Mouse (Mus musculus): ENCODE data around the gene H2-Q4. TPM values are rescaled to one million over a fixed set of nuclear protein-coding genes. Genes with fewer than 3 reads are reported as not detected.
"Not testable (repeated sequence)": the region's sequence is repeated elsewhere in the genome, so short reads cannot be mapped to it uniquely, and the experiment has no call there.

The H2-Q4 gene
- polyA plus RNA-seq, 1 experiment, result 13.7 TPM

DNA sequence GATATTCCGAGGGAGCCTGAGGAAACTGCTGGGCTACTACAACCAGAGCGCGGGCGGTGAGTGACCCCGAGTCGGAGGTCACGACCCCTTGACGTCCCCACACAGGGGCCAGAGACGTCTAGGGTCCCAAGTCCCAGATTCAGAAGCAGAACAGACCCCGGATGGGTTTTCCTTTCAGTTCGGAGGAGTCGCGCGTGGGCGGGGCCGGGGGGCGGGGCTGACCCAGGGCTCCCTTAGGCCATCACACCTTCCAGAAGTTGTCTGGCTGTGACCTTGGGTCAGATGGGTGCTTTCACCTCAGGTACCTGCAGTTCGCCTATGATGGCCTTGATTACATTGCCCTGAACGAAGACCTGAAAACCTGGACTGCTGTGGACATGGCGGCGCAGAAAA, 20.0 kb upstream of the H2-Q4 start:
- TF ChIP-seq POLR2A (IDR thresholded peaks at IDR 0.05; ENCODE audit: low read depth, low read length) (no peak), CTCF (IDR thresholded peaks at IDR 0.05; ENCODE audit: borderline replicate concordance, insufficient read depth, low read length) (no peak)
- no peak overlapping the region for H3K27ac ChIP-seq (ENCODE audit: insufficient read depth, low read length)
- no peaks in the 10 kb centered on the region for H3K4me1 ChIP-seq (ENCODE audit: control insufficient read depth, insufficient read depth, low read length)
- H3K4me3 ChIP-seq (ENCODE audit: insufficient read depth, low read length), result no peak overlapping the region; the same call in 1 of the 2 replicates

DNA sequence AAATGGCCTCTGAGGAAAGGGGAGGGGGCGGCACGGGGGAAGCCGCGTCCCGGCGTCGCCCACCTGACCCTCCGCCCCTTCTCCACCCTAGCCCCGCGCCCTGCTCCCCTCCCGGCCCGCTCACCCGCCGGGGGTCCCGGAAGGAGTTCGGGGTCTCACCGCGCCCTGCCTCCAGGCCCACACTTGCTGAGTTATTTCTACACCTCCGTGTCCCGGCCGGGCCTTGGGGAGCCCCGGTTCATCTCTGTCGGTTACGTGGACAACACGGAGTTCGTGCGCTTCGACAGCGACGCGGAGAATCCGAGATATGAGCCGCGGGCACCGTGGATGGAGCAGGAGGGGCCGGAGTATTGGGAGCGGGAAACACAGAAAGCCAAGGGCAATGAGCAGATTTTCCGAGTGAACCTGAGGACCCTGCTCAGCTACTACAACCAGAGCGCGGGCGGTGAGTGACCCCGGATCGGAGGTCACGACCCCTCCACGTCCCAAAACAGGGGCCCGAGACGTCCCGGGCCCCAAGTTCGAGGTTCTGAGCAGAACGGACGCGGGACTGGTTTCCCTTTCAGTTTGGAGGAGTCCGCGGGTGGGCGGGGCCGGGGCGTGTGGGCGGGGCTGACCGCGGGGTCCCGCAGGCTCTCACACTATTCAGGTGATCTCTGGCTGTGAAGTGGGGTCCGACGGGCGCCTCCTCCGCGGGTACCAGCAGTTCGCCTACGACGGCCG, 473 bp downstream of the H2-Q4 start:
- no peaks in the 10 kb centered on the region for H3K4me1 ChIP-seq (ENCODE audit: control insufficient read depth, insufficient read depth, low read length)
- H3K4me3 ChIP-seq (ENCODE audit: insufficient read depth, low read length), result peak overlapping the region; percentile 35
- TF ChIP-seq POLR2A (IDR thresholded peaks at IDR 0.05; ENCODE audit: low read depth, low read length), result no peak
- no peak for TF ChIP-seq CTCF (IDR thresholded peaks at IDR 0.05; ENCODE audit: borderline replicate concordance, insufficient read depth, low read length)
- H3K27ac ChIP-seq (ENCODE audit: insufficient read depth, low read length), result no peak overlapping the region

DNA sequence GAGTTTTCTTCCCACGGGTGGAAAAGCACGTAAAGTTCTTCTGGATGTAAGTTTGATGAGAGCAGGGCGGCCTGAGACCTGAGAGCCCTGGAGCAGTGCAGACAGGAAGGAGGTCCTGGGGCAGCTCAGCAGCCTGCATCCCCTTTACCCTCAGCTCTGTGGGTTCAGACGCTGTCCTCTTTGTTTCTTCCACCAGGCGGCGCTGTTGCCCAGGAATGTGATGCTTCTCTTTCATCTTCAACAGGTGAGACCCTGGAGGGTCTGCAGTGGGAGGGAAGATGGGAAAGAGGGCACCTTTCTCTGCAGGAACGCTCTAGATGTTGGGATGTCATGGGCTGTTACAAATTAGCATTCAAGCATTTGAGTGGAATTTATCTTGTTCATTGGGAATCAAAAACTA, 10.4 kb downstream of the H2-Q4 start:
- not testable (repeated sequence) for H3K4me1 ChIP-seq (ENCODE audit: control insufficient read depth, insufficient read depth, low read length); H3K27ac ChIP-seq (ENCODE audit: insufficient read depth, low read length); H3K4me3 ChIP-seq (ENCODE audit: insufficient read depth, low read length)

DNA sequence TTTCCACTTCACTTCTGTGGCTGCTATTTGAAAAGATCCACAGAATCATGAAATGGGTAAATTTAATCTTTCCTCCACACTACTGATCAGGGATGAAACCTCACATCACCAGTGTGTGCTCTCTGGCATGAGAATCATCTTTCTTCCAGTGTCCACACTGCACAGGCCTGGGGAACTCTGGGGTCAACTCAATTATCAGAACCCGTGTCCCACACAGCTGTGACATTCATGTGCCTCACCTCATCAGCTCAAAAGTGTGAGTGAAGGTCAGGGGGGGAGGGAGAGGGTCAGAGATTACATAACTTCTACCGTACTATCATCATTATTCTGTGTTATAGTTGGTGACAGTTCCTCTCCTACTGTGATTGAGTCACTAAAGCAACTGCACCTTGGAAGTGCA, 13.3 kb downstream of the H2-Q4 start:
- H3K4me1 ChIP-seq (ENCODE audit: control insufficient read depth, insufficient read depth, low read length); H3K27ac ChIP-seq (ENCODE audit: insufficient read depth, low read length); H3K4me3 ChIP-seq (ENCODE audit: insufficient read depth, low read length): not testable (repeated sequence)

DNA sequence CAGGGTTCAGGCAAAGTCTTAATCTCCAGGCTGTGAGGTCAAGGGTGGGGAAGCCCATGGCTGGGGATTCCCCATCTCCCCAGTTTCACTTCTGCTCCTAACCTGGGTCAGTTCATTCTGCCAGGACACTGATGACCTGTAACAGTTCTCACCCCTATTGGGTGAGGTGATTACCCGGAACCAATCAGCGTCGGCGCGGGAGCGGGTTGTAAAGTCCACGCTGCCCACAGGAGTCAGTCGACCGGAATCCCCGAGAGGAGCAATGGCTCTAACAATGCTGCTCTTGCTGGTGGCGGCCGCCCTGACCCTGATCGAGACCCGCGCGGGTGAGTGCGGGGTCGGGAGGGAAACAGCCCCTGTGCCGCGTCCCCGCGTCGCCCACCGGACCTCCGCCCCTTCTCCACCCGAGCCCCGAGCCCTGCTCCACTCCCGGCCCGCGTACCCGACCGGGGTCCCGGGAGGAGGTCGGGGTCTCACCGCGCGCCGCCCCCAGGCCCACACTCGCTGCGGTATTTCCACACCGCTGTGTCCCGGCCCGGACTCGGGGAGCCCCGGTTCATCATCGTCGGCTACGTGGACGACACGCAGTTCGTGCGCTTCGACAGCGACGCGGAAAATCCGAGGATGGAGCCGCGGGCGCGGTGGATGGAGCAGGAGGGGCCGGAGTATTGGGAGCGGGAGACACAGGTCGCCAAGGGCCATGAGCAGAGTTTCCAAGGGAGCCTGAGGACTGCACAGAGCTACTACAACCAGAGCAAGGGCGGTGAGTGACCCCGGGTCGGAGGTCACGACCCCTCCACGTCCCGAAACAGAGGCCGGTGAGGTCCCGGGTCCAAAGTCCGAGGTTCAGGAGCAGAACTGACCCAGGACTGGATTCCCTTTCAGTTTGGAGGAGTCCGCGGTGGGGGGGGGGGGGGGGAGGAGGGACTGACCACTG, 14.7 kb downstream of the H2-Q4 start:
- not testable (repeated sequence) for H3K4me1 ChIP-seq (ENCODE audit: control insufficient read depth, insufficient read depth, low read length); H3K27ac ChIP-seq (ENCODE audit: insufficient read depth, low read length); H3K4me3 ChIP-seq (ENCODE audit: insufficient read depth, low read length)

DNA sequence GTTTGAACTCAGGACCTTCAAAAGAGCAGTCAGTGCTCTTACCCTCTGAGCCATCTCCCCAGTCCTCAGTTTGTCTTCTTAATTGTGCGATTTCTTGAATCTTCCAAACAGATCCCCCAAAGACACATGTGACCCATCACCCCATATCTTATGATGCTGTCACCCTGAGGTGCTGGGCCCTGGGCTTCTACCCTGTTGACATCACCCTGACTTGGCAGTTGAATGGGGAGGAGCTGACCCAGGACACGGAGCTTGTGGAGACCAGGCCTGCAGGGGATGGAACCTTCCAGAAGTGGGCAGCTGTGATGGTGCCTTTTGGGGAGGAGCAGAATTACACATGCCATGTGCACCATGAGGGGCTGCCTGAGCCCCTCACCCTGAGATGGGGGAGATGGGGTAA, 17.5 kb downstream of the H2-Q4 start:
- not testable (repeated sequence) for H3K4me3 ChIP-seq (ENCODE audit: insufficient read depth, low read length); H3K27ac ChIP-seq (ENCODE audit: insufficient read depth, low read length); H3K4me1 ChIP-seq (ENCODE audit: control insufficient read depth, insufficient read depth, low read length)

DNA sequence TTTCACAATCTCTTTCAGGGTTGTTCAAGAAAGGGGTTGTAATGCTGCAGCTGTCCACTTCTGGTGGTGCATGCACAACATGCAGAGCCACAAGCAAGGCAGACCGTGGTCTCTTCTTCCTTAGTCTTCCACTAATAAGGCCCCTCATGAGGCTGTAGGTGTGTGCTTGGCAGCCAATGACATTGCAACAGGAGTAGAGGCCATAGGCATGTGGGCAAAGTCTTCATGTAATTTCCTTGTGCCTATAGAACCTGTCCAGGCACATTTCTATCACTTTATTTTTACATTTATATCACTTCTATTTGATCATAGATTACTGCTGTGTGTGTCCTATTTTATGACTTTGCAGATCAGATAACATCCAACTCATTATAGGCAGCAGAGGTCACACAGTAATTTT, 33.6 kb downstream of the H2-Q4 start:
- not testable (repeated sequence) for H3K27ac ChIP-seq (ENCODE audit: insufficient read depth, low read length); H3K4me1 ChIP-seq (ENCODE audit: control insufficient read depth, insufficient read depth, low read length); H3K4me3 ChIP-seq (ENCODE audit: insufficient read depth, low read length)

DNA sequence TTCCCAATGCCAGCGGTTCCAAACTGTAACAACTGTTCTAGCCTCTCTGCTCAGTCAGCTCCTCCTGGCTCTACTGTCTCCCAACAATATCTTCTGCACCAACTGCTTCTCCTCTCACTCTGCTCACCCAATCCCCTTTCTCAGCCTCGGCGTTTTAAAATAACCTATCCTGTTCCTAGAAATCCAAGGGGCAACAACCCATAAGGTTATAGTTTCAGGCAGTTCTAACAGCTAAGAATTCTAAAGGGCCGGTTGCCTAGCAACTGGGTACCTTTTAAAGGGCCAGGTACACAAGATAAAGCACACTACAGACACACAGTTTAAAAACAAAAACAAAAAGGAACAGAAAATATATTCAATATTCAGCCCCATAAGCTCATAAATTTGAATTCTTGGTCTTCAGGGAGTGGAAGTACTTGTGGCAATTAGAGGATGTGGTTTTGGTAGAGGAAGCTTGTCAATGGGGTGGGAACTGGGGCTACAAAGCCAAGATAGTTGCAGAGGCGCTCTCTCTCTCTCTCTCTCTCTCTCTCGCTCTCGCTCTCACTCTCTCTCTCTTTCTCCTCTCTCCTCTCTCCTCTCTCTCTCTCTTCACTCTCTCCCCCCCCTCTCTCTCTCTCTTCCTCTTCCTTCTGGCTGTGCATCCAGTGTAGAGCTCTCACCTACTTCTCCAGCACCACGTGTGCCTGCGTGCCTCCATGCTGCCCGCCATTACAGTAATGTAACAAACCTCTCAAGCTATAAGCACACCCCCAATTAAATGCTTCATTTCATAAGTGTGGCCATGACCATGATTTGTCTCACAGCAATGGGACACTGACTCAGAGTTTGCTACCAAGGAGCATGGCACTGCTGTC, 36.1 kb downstream of the H2-Q4 start:
- H3K4me3 ChIP-seq (ENCODE audit: insufficient read depth, low read length); H3K4me1 ChIP-seq (ENCODE audit: control insufficient read depth, insufficient read depth, low read length); H3K27ac ChIP-seq (ENCODE audit: insufficient read depth, low read length): not testable (repeated sequence)

DNA sequence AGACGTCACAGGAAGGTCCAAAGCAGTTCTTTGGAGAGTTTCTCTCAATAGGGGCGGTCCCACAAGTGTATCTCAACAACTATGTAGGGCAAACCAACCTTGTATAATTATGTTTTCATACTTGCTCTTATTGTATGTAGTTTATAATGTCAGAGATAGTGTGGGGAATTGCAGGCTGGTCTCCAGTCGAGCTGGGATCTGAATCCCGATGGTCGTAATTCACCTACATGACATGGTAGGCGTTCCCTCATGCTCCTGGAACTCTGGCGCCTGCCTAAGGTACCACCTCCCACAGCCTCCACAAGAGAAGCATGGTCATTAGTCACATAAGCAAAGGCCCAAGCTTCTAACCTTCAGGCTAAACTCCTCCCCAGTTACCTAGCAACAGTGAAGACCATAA, 39.4 kb downstream of the H2-Q4 start:
- no peak overlapping the region for H3K27ac ChIP-seq (ENCODE audit: insufficient read depth, low read length)
- no peak overlapping the region for H3K4me3 ChIP-seq (ENCODE audit: insufficient read depth, low read length)
- TF ChIP-seq CTCF (IDR thresholded peaks at IDR 0.05; ENCODE audit: borderline replicate concordance, insufficient read depth, low read length) (no peak), POLR2A (IDR thresholded peaks at IDR 0.05; ENCODE audit: low read depth, low read length) (no peak)
- no peaks in the 10 kb centered on the region for H3K4me1 ChIP-seq (ENCODE audit: control insufficient read depth, insufficient read depth, low read length)

DNA sequence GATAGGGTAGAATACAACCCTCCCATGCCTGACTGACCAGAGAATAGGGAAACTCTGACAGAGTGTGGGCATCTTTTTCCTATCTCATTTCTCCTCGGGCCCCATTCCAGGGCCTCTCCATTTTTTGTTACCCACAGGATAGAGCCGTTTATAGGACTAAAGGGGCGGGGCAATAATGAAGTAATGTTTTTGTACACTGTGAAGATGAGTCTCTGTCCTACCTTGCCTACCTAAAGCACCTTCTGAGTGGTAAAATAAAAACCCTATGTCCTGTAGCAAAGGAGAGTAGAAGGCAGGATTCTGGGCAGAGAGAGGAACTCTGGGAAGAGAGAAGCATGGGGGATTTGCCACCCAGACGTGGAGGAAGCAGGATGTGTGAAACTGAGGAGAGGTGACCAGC, 40.1 kb downstream of the H2-Q4 start:
- not testable (repeated sequence) for H3K27ac ChIP-seq (ENCODE audit: insufficient read depth, low read length); H3K4me1 ChIP-seq (ENCODE audit: control insufficient read depth, insufficient read depth, low read length); H3K4me3 ChIP-seq (ENCODE audit: insufficient read depth, low read length)

DNA sequence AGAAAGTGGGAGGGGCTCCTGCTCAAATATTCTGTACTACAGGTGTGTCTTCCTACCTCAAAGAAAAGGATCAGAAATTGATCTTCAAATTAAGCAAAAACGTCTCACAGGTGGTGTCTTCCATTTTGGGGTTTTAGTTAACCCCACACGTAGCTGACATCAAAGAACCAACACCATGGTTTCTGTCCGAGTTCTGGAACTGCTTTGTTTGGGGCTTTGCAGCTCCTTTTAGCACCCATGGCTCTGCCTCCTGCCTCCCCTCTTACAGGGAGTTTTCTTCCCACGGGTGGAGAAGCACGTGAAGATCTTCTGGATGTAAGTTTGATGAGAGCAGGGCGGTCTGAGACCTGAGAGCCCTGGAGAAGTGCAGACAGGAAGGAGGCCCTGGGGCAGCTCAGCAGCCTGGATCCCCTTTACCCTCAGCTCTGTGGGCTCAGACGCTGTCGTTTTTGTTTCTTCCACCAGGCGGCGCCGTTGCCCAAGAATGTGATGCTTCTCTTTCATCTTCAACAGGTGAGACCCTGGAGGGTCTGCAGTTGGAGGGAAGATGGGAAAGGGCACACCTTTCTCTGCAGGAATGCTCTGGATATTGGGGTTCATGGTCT, 40.9 kb downstream of the H2-Q4 start:
- H3K27ac ChIP-seq (ENCODE audit: insufficient read depth, low read length); H3K4me3 ChIP-seq (ENCODE audit: insufficient read depth, low read length); H3K4me1 ChIP-seq (ENCODE audit: control insufficient read depth, insufficient read depth, low read length): not testable (repeated sequence)

DNA sequence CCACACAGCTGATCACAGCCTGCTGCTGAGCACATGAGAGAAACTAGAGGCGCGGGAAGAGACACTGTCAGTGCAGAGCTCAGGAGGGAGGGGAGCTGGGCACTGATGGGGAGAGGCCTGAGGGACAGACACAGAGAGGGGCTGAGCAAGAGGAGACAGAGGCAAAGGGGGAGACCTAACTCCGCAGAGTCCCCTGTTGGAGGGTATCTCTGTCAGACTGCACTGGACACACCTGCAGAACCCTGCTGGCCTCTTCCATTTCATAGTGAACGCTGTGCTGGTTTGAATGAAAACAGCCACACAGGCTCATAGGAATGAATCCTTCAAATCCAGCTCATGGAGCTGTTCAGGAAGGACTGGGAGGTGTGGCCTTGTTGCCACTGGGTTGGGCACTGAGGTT, 41.9 kb downstream of the H2-Q4 start:
- H3K4me3 ChIP-seq (ENCODE audit: insufficient read depth, low read length); H3K4me1 ChIP-seq (ENCODE audit: control insufficient read depth, insufficient read depth, low read length): not testable (repeated sequence)

DNA sequence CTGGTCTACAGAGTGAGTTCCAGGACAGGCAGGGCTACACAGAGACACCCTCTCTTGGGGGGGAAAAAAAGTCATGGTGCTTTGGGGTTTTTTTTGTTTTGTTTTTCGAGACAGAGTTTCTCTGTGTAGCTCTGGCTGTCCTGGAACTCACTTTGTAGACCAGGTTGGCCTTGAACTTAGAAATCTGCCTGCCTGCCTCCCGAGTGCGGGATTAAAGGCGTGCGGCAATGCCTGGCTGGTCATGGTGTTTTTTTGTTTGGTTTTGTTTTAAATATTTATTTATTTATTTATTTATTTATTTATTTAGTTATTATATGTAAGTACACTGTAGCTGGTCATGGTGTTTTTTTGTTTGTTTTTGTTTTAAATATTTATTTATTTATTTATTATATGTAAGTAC, 42.9 kb downstream of the H2-Q4 start:
- not testable (repeated sequence) for H3K27ac ChIP-seq (ENCODE audit: insufficient read depth, low read length); H3K4me3 ChIP-seq (ENCODE audit: insufficient read depth, low read length); H3K4me1 ChIP-seq (ENCODE audit: control insufficient read depth, insufficient read depth, low read length)

More for the DNA sequence above, 41.9 kb downstream of the H2-Q4 start:
- H3K27ac ChIP-seq (ENCODE audit: insufficient read depth, low read length), result not testable (repeated sequence)

DNA sequence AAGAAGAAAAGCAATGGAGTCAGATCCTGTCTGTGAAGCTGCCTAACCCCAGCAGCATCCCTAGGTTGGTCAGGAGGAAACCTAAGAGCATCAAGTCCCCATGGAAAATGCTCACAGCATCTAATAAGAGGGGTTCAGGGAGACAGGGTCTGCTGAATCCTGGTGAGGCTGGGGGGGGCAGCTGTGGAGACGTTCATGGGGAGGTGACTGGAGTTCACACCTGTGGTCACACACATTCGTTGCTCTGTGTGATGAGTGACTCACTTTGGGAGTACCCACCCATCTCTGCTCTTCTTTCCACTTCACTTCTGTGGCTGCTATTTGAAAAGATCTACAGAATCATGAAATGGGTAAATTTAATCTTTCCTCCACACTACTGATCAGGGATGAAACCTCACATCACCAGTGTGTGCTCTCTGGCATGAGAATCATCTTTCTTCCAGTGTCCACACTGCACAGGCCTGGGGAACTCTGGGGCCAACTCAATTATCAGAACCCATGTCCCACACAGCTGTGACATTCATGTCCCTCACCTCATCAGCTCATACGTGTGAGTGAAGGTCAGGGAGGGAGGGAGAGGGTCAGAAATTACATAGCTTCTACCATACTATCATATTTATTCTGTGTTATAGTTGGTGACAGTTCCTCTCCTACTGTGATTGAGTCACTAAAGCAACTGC, 43.9 kb downstream of the H2-Q4 start:
- H3K27ac ChIP-seq (ENCODE audit: insufficient read depth, low read length); H3K4me3 ChIP-seq (ENCODE audit: insufficient read depth, low read length); H3K4me1 ChIP-seq (ENCODE audit: control insufficient read depth, insufficient read depth, low read length): not testable (repeated sequence)

Measured in embryonic fibroblast, embryonic 13.5 days (primary cell).